Mouse (Mus musculus) urinary bladder, postnatal 4 days (tissue): ENCODE data around the gene Dennd1b.

Experiments used
- DNase-seq, 2 experiments: peaks; one replicate each; pipeline ENCODE4 v3.0.0; 2021 to 2022; ENCODE audit warnings: low spot score in 2 of 2

The Dennd1b gene

DNA sequence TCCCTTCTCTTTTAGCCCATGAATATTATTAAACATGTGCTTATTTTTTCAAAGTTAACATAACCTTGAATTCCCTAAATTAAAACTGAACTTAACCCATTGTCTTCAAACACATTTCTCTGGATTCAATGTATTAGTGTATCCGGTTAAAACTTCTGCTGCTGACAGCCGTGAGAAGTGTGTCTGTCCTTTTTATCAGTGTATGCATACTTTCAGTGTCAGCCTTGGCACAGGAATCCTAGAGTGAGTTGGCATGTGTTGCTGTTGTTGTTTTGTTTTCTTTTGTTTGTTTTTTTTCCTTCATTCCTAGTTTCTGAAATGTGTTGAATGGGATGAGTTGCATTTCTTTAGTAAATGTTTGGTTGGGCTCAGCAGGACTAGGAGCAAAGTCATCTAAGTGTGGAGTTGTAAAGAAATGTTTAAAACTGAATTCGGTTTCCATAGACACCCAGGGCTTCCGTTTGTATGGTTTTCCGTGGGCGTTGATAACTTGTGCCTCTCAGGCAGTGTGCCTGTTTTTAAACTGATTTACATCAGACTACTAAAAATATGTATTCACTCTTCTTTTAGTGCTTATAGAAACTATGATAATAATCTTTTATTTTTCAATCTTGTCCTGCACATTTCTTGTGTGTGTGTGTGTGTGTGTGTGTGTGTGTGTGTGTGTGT lies 217.4 kb downstream of the Dennd1b start:
- DNase-seq = no peak

DNA sequence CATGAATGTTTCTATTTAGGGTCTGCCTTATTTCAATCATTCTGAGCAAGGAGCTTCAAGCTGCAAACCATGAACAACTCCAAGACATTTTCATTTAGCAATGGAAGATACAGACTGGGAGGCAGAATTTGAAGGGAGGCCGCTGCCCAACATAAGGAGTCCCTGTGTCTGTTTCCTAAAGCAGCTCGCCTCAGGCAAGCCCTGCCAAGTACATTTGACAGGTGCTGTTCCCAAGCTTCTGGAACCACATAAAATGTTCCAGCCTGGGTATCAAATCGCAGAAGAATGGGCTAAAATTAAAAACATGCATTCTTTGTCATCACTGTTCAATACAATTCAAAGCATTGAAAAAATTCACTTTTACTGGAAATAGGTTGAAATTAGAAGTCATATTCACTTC lies 229.4 kb downstream of the Dennd1b start:
- no peak for DNase-seq

DNA sequence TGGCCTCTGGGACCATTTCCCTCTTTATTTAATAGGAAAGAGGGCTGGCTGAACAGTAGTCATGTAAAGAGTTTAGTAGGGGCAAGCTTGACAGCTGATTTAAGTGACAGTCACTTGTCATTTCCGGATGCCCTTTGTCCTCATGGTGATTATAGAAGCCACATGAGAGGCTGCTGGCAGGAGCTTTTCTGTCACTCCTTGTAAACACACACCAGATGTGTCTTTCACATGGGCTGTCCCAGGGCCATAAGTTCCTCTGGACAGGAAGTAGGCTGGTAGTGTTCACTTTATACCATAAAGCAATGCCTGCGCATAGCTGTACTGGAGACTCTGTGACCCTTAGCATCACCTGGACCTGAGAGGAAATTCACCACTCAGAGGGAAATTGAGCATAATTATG lies 230.8 kb downstream of the Dennd1b start:
- DNase-seq = no peak

DNA sequence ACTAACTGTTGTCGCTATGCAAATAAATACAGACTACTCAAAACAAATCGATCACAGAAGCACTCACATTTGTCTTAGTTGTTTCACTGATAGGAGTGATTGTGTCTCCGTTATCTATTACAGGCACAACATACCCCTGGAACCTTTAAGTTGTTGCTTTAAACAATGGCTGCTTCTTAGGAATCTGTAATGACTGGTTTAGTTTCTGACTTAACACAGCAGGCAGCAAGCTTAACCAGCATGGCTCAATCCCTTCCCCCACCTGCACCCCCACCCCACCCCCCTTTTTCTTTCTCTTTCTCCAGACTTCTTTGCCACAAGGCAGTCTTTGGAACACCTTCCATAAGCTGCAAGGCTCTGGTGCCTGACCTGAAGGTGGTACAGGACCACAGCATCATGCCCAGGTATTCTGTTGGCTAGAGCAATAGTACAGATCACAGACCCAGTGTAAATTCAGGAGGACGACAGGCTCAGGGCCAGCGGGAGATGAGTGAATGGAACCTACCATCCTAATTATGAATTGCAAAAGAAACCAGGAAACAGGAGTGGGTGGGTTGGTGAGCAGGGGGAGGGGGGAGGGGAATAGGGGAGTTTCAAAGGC lies 231.3 kb downstream of the Dennd1b start:
- no peak for DNase-seq

DNA sequence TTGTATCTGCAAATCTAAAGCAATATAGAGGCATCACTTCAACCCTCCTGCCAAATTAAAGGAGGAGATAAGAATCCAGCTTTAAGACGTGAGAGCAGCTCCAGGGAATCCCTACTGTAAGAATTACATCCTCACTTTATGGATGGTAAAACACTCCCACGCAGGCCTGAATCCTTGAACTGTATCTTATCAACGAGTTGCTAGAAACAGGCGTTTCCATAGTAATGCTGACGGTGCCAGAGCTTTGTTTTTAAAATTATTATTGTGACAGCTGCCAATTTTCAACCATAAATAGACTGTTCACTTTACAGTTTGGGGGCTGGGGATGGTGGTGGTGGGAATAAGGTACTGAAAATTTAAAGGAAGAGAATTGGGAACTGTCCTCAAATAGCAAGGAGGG lies 239.8 kb downstream of the Dennd1b start:
- no peak for DNase-seq

DNA sequence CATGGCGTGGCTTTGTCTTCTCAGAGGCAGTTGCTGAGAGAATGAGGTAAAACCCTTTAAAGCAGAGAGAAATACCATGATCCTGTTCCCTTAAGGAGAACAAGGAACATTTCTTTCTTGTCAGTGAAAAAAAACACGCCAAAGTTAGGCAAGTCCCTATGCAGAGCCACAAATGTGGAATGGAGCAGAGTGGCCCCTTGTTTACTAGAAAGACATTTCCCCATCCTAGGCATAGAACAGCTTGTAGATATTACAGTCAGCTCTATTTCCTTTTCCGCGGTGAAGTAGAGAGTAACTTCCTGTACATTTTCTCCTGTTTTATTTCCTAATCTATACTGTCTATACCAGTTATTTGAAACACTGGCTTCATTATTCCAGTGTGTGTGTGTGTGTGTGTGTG lies 243.0 kb downstream of the Dennd1b start:
- no peak for DNase-seq

DNA sequence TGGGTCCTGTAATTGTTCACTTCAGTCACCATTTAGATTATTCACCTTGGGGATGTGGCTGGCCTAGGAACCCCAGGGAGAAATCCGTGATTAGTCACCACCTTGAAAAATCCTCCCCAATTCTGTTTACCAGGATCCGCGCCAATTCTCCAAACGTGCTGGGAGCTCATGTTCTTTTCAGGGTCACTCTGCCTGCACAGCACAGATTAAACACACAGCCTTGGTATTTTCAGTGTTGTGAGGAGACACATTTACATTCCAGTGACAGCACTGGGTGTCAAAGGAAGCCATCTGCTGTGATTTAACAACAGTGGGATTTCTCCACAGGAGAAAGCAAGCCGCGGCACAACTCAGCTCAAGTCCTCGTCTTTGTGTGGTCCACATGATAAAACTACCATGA lies 246.6 kb downstream of the Dennd1b start:
- peak in 1 of 2 experiments; percentile 69 for DNase-seq

DNA sequence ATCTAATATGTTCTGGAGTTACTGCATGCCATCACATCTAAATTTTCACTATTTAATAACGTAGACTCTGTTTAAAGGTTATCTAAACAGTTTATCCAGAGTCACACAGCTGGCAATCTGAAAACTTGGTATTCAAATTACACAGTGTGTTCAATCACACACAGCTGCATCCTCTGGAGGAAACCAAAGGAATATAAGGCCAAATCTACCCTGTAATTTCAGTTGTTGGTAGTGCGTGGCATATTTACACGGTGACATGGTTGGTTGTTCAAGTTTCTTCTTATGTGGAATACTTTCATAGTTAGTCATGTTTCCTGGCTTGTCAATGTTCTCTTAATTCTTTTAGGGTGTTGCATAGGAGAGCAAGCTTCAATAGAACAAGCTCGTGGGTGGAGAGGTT lies 247.3 kb downstream of the Dennd1b start:
- DNase-seq = no peak

DNA sequence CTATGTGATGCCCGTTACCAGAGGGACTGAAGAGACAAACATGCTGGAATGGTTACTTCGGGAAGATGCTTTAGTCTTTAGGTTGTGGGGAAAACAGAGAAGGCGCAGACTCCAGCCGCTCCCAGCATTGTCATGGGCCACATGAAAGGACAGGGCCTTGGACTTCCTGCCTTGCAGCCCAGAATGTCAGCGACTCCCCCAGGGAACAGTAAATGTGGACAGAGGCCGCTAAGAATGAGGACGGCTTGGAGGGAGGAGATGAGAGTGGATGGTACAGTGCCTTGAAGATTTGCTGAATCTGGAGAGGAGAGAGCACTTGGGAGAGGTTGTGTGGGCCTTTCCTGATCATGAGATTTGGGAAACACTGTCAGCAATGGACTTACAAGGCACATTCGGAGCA lies 252.1 kb downstream of the Dennd1b start:
- no peak for DNase-seq

DNA sequence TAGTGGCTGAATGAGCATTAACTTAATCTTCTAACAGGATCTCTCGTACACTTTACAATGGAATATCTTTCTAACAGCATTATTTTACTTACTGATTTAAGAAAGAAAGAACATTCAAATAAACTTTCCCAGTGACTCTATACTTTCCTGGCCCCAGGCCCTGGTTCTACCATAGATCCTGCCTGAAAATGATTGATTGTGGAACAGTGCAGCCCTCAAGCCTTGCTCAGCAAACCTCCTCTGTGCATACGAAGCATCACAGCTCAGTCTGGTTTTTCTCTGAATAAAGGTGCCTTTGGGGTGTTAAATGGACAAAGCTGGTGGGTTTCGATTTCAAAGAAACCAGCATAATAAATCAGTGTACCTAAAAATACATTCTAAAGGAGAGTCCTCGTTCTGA lies 260.6 kb downstream of the Dennd1b start:
- DNase-seq = no peak

DNA sequence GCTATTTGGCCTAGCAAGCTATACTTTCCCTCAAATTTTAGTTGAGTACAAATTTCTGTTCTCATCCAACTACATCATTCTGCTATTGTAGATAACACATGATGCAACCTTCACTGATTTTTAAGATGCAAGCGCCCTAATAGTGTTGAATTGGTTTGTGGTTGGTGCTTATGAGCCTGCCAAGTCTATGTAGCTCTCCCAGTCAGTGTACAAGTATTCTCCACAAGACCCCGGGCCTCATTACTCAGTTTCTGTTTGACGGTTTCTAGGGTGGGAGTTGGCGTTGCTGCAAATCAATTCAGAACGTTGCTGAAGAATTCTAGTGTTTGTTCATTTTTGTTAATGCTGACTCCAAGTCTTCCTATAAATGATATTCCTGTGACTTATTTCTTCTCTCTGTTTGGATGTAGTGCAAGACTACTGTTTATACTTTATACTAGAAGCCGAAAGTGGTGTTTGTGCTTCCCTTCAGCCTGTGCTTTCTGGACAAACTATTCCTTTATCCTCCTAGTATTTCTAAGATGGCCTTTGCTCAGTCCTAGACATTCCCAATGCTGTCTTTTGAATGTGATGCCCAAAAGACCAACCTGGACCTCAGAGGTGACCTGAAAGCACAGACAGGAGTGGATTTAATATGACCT lies 261.2 kb downstream of the Dennd1b start:
- no peak for DNase-seq
